Mouse (Mus musculus) natural killer cell, adult 2 months (primary cell): ENCODE data around the gene Jrkl.

ENCODE experiments used
- DNase-seq, 2 experiments: peaks; one replicate each; pipeline ENCODE4 v3.0.0; 2022; ENCODE audit warnings: low spot score in 2 of 2

Jrkl gene

DNA sequence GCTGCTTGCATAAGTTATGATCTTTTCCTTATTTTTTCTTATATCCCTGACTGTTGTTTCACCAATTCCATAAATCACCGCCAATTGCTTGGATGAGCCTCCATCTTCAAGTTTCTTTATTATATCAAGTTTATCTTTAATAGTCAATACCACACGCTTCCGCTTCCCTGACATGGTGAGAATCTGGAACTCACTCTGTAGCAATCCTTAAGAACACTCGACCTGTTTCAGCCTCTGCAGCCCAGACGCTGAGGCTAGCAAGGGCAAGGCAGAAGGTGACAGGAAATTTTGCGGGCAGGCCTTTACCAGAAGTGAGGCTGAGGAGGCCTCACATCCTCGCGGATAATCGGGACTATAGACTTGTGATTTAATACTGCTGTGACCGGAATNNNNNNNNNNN, at the start of gene Jrkl:
TSS of gene Jrkl (minus strand) at position 349 of the 400 bp plus-strand sequence.
- peak; percentile 31 to 36 for DNase-seq

DNA sequence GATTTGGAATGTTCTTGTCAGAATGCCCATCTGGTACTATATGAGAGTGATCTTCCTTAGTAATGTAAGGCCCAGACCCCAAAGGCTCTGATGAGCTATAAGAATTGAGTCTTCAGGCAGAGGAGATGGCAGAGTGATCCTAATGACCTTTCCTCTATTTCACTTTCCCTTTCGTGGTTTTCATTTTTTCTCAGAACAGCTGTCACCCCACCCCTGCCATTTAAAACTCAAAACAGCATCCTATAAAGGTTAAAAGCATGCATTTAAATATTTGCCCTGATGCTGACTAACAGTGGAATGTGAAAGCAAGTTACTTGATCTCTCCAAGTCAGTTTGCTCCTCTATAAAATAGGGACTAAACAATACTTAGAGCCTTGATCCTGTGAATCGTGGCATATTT, 41.9 kb upstream of the Jrkl start:
- no peak for DNase-seq

DNA sequence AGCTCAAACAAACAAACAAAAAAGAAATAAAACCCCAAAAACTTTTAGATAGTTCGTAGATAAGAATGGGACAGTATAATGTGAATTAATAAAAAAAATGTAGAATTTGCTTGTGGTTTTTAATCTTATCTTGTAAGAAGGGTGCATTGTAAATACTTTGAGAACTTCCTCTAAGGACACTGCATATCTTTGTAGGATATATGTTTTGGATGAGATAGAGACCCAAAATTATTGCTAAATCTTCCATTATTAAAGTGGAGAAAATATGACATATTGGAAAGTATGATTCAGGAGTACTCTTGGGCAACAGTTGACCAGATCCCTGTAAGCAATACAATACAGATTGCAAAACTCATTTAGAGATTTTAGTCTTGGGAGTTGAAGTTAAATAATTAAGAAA, 27.6 kb upstream of the Jrkl start:
- DNase-seq = no peak

DNA sequence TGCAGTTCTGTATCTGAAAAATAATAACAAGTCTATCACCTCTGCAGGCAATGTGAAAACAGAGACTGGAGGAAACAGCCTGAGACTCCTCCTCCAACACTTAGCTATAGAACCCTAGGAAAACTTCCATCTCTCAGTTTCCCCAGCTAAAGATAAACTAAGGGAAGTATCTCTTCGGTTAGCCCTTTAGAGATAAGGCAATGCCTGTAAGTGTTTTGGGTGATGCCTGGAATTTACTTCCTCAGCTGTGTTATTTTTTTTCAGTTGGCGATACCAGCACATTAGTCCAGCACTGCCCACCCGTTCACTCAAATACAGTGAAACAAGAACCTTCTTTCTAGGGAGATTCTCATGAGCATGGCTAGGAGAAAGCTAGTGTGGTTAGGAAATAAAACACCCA, 15.4 kb upstream of the Jrkl start:
- no peak for DNase-seq

DNA sequence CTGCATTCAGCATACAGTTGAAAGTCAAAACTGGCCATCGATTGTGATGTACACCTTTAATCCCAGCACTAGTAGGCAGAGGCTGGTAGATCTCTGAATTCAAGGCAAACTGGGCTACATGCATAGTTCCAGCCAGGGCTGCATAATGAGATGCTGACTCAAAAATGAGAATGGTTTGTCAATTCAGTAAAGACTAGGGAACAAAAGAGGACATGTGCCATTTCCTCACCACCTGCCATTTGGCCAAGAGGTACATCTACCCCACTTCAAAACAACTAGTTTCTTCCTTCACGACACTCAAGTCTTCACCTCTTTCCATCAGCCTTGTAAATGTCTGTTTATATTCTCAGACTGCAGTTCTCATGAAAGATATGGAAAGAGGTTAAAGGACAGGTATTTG, 12.5 kb upstream of the Jrkl start:
- no peak for DNase-seq

DNA sequence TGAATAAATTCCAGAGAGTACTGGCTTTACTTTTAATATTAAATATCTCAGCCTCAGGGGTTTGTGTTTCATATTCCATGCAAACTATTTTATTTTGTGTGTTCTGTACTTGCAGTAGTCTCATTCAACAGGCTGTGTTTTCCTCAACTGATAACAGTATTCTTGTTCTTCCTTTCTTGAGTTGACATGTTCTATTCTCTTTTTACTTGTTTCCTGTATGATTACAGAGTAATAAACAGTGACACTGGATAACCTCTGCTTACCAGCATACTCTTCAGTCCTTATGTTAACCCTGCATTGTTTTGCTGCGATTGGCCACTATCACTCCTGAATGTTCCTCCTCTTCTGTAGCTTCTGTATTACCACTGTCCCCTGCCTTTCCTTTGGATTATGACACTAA, 11.1 kb upstream of the Jrkl start:
- DNase-seq = no peak

DNA sequence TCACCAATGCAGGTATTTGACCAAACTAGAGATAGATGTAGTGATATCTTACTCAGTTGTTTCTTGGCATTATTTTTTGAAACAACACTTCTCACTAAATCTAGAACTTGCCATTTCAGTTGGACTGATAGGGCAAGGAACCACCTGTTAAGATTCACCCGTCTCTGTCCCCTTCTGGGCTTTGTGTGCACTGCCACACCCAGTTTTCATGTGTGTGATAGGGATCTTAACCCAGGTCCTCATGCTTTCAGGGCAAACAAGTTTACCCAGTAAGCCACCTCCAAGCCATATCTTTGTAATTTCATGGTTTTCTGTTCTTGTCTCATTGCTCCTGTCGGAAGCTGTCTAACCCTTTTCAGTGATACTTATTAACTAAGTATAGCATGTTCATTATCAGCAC, 5.6 kb upstream of the Jrkl start:
- no peak for DNase-seq

DNA sequence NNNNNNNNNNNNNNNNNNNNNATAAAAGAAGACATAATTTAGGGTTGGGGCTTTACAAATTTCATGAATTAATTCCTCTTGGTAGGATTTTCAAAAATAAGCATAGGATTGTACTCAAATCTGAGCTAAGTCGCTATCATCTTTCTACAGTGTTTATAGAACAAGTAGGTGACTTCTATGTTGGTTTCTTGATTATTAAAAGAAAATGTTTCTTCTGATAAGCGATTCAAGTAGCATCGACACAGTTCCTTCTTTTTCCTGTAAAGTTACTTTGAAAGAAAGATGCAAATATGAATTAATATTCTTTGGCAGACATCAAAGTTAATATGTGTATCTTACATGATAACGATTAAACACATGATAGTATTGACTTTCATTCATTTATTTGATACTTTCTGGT, 2.5 kb upstream of the Jrkl start:
- DNase-seq = no peak

DNA sequence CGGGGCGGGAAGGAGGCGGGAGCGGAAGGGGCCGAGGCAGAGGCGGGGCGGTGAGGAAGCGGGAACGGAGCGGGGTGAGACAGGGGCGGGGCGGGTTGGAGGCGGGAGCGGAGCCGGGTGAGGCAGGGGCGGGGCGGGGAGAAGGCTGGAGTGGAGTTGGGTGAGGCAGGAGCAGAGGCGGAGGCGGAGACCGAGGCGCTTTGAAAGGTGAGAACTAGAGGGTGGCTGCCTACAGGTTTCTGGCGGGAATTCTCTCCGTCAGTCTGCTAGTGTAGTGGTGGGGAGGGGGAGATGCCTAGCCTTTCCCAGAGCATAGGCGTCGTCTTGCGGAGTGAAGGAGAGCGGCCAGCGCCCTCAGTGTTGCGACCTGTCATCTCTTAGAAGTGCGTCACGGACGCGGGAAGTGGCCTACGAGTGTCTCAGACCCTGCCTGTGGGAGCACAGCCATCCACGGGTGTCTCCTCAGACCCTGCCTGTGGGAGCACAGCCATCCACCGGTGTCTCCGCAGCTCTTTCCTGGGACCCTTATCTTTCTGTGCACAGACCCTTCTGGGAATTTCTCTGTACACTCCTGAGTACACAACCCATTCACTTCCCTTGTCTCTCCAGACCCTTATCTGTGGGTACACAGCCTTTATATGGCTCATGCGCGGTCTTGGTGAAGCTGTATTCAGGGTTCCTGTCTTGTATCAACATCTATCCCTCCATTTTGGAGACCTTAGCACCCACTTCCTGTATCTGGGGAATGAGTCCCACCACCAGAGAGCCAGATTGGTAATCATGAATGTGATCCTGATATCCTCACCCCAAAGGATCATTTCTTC, 1.4 kb upstream of the Jrkl start, which contains the start of gene Ccdc82:
TSS of gene Ccdc82 (plus strand) at position 141 of the 824 bp plus-strand sequence.
- DNase-seq = peak; percentile 79 to 85

DNA sequence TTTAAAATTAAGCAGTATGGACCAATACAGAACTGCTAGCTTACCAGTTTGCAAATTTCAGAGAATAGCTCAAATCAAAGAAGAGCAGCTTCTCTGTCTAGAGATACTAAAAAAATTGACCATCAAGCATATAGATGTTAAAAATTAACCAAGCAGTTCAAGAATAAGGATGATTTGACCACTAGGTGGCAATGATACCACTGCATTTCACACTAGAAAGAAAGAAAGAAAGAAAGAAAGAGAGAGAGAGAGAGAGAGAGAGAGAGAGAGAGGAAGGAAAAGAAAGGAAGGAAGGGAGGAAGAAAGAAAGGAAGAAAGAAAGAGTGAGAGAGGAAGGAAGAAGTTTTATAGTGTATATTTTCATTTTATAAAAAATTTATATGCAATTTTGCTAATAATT, 3.3 kb downstream of the Jrkl start:
- DNase-seq = no peak

DNA sequence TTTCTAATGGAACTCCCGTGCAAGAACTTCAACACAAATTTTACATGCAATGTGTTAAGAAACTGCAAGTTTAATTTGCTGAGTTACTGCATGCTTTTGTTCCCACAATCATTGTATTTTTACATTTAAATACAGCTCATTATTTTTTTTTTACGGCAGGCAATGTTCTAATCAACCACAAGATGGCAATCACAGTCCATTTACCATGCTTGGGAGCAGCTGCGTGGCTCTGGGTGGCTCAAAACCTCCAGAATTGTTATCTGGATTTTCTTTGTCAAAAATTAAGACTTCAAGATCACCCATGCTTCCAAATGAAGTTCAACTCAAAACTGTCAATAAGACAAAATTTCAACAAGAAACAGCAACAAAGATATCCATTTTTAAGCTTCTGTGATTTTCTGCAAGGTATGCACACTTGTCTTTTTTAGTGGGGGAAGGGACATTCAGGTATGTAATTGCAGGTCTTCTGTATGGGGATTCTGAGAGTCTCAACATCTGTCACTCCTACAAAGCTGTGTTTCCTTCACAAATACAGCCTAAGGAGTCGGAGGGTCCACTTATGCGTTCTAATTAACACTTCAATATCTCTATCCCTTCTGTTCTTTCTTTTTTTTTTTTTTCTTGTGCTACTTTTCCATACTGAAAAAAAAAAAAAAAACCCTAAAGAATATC, 13.9 kb downstream of the Jrkl start:
- DNase-seq = no peak

DNA sequence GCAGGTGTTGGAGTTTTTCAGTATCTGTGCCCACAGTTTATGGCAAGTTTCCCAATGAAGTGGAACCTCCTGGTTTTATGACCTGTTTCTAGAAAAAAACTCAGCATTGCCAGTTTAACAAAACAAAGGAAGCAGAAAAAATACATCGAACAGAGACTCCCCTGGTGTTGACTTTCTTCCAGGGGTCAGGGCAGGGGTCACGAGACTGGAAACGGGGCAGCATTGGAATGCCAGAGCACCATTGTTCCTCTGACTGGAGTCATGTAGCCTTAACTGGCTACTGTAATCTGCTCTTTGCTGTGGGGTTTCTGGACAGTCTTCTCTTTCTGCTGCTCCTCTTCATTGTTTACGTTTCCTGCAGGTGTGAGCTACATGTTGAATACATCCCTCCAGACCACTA, 15.1 kb downstream of the Jrkl start:
- DNase-seq = no peak

DNA sequence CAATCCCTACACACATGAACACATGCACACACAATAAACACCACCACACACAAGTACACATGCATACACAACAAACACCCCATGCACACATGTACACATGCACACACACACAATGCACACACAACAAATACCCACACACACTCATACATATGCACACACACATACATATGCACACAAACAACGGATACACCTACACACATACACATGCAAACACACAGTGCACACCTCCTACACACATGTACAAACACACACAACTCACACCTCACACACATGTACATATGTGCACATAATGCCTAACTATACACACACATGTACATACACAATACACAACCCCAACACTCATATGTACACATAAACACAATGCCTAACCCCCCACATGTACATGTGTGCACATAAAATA, 19.8 kb downstream of the Jrkl start:
- DNase-seq = no peak

DNA sequence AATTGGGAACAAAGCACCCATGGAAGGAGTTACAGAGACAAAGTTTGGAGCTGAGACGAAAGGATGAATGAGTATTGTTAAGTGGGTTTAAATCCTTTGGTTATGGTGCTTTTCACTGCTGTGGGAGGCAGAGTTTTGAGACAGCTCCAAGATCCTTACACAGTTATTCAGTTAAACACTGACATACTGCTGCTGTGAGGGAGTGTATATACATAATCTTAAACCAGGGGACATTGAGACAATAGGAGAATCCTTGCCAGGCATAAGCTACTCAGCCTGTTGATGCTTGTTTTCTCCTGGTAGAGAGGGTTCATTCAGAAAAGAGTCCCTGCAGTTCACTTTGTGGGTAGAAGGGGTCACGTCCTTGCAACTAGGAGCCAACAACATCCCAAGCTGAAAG, 39.3 kb downstream of the Jrkl start:
- DNase-seq = no peak

DNA sequence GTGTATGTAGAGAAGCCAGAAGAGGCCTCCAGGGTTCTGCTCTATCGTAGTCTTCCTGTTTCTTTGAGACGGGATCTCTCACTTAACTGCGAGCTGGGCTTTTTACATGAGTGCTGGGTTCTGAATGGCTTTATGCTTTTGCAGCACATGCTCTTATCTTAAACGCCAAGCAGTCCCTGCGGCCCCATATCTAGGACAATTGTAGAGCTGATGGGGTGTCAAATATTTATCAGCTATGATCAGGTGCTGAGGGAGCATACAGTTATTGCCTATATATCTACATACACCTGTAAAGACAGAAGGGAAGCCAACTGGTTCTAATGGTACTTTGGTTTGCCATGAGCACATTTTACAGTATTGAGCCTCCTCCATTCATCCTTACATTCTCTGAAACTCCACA, 41.9 kb downstream of the Jrkl start:
- DNase-seq = no peak

DNA sequence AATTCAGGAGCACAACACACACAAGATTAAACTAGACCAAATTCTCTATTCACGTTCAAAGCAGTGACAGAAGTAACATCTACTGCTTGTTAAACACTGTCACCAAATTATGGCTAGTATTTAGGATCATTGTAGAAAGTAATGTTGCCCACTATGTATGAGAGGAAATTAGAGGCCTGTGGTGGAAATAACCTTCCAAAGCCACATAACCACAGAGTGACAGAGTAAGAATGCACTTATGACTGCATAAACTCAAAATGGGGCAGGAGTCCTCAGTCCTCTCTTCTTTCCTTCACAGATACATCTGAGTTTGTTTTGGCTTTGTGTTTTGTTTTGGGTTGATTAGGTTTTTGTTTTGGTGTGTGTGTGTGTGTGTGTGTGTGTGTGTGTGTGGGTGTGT, 42.5 kb downstream of the Jrkl start:
- peak in 1 of 2 experiments; percentile 4 for DNase-seq

DNA sequence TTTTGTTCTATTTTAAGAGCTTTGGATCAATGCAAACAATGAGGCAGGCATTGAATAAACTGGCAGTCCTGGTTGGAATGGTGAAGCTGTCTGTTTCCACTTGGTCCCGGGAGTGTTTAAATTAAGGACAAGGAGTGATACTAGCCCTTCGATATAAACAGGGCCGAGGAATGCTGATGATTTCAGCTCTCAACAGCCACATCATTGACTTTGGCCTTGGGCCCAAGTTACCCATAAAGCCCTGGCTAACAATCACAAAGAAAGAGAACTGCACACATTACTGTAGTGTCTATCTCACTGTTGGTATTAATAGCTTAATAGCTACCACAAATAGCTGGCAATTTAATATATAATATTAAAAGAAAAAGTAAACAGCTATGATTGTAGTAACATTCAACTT, 45.5 kb downstream of the Jrkl start:
- no peak for DNase-seq

DNA sequence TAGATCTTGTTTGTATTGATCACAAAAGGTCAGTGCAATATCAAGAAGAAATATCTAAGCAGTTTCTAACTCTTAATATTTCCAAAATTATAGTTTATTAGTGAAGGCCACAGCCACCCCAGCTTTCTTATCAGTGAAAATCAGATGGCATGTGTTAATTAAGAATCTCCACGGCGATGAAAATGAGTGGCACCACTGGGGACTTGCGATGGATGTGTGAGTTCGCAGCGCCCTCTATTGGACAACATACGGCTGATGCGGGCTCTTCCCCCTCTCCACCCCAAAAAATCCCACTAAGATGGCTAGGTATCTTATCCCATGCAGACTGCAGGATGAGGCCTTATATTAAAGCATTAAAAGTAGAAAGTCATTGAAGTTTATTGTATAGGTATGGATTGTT, 49.9 kb downstream of the Jrkl start:
- DNase-seq = peak in 1 of 2 experiments; percentile 5

DNA sequence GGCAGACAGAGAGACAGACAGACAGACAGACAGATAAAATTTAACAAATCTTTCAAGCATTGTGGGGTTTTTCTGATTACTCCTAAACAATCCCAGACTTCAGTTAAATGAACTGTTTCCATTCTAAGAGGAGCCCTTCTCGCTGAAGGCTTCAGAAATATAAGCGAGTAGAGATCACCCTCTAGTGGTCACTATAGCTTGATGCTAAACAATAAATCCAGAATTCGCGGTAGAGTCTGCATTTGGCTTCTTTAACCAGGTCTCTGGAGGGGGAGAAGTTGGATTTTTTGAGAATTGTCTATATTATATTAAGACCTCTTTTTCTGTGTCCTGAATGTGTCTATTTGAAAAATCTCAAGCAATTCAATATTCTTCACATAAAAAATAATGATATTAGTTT, 50.4 kb downstream of the Jrkl start:
- DNase-seq = no peak

DNA sequence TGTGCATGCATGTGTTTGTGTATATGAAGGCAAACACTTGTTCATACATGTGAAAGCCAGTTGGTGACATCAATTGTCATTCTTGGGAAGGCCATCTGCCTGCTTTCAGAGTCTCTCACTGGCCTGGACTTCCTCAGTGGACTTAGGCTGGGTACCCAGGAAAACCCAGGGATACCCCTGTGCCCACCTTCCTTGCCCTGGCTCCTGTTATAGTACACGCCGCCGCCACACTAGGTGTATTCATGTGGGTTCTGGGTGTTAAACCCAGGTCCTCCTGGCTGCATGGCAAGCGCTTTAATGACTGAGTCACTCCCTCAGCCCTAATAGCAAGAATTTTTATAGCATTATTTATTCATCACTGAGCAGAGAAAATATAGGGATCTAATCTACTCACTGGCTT, 51.0 kb downstream of the Jrkl start:
- DNase-seq = no peak
